ENCODE assay signal across 7 mouse cellular contexts in the genomic region with DNA sequence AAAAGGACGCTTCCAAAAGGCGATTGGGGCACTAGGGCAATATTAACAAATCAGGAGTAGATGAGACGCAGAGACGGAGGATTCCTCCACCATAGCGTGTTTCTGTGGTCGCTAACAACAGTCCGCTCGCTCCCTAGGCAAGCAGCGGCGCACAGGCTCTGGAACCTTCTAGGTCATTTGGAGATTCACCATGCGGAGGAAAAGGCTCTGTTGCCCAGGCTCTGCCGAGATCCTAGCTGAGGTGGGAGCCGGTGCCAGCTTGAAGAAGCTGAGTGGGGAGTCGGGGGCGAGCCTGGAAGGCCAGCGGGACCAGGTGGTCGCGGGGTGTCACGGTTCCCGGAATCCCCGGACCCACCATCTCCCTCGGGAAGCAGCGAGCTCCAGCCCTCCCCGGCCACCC. TPM values are rescaled to one million over a fixed set of nuclear protein-coding genes. Genes with fewer than 3 reads are reported as not detected.
DNase-seq lines count a peak whose midpoint lies in the region; ATAC-seq and TF ChIP-seq lines count a peak whose summit lies in the region.

No protein-coding gene starts in this region.

- WGBS in lung, embryonic 14.5 days: under 1% methylated on average over 24 of the region's 24 CpGs
- 0% methylated on average over 24 of the region's 24 CpGs for WGBS in heart, embryonic 15.5 days
- WGBS in liver, embryonic 12.5 days (ENCODE audit: insufficient replicate concordance): under 1% methylated on average over 24 of the region's 24 CpGs

- H3K9me3 ChIP-seq in lung, embryonic 14.5 days (ENCODE audit: low read depth, low read length): no peaks in the 10 kb centered on the region
- no peaks in the 10 kb centered on the region for H3K9me3 ChIP-seq in heart, embryonic 15.5 days (replicated peaks)
- no peaks in the 10 kb centered on the region for H3K9me3 ChIP-seq in liver, embryonic 12.5 days (replicated peaks)

- H3K27me3 ChIP-seq in lung, embryonic 14.5 days (ENCODE audit: insufficient read depth, low read length): no peaks in the 10 kb centered on the region
- no peaks in the 10 kb centered on the region for H3K27me3 ChIP-seq in heart, embryonic 15.5 days
- no peaks in the 10 kb centered on the region for H3K27me3 ChIP-seq in liver, embryonic 12.5 days (replicated peaks)

- H3K27ac ChIP-seq in lung, embryonic 14.5 days (ENCODE audit: low read depth): peak overlapping the region; percentile 89
- peak overlapping the region; percentile 71 for H3K27ac ChIP-seq in heart, embryonic 15.5 days
- H3K27ac ChIP-seq in liver, embryonic 12.5 days: peak overlapping the region; percentile 90

- no peak for TF ChIP-seq CTCF in lung, embryonic 14.5 days (IDR thresholded peaks at IDR 0.05; ENCODE audit: low read depth)
- no peak for TF ChIP-seq CTCF in brain, embryonic 14.5 days (IDR thresholded peaks at IDR 0.05; ENCODE audit: borderline replicate concordance, extremely low read depth, insufficient read depth, insufficient read length)

- DNase-seq in lung, embryonic 14.5 days: peak; percentile 65
- no peak for DNase-seq in lung, postnatal 10 days
- peak; percentile 54 for DNase-seq in brain, embryonic 14.5 days (ENCODE audit: low read depth)
- DNase-seq in retina, postnatal 1 day: peak; percentile 46
- DNase-seq in layer of hippocampus, adult 9-11 months: no peak

- peak overlapping the region; percentile 73 for H3K4me2 ChIP-seq in lung, embryonic 14.5 days
- peak overlapping the region; percentile 90 for H3K4me2 ChIP-seq in heart, embryonic 15.5 days
- H3K4me2 ChIP-seq in liver, embryonic 12.5 days: peak overlapping the region; percentile 93

- peak overlapping the region; percentile 83 for H3K4me3 ChIP-seq in lung, embryonic 14.5 days (ENCODE audit: low read depth, low read length)
- peak overlapping the region; percentile 72 for H3K4me3 ChIP-seq in heart, embryonic 15.5 days
- H3K4me3 ChIP-seq in liver, embryonic 12.5 days: peak overlapping the region; percentile 88

- H3K9ac ChIP-seq in lung, embryonic 14.5 days: peak overlapping the region; percentile 75
- H3K9ac ChIP-seq in heart, embryonic 15.5 days: peak overlapping the region; percentile 59
- peak overlapping the region; percentile 86 for H3K9ac ChIP-seq in liver, embryonic 12.5 days

- H3K4me1 ChIP-seq in lung, embryonic 14.5 days (ENCODE audit: insufficient read depth): peaks cover 12% of the 10 kb centered on the region
- H3K4me1 ChIP-seq in heart, embryonic 15.5 days (replicated peaks): peaks cover 19% of the 10 kb centered on the region
- H3K4me1 ChIP-seq in liver, embryonic 12.5 days: peaks cover 33% of the 10 kb centered on the region

- no peak for TF ChIP-seq POLR2A in brain, embryonic 14.5 days (IDR thresholded peaks at IDR 0.05; ENCODE audit: borderline replicate concordance, extremely low read depth, insufficient read depth, insufficient read length, poor library complexity, severe bottlenecking)

- ATAC-seq in lung, embryonic 14.5 days (ENCODE audit: insufficient read depth): no peak
- no peak for ATAC-seq in heart, embryonic 15.5 days (replicated peaks; ENCODE audit: insufficient number of reproducible peaks, insufficient read depth, low FRiP score, low read depth)
- no peak for ATAC-seq in liver, embryonic 12.5 days

- peaks cover 32% of the 10 kb centered on the region for H3K36me3 ChIP-seq in lung, embryonic 14.5 days (ENCODE audit: insufficient read depth)
- H3K36me3 ChIP-seq in heart, embryonic 15.5 days: peaks cover 19% of the 10 kb centered on the region
- H3K36me3 ChIP-seq in liver, embryonic 12.5 days: peaks cover 35% of the 10 kb centered on the region

RNA-seq across cellular contexts. Expression of gene Hsph1, which starts 0.6 kb away (rescaled TPM):
- polyA plus RNA-seq in lung, embryonic 14.5 days (2014; fragmentation: Nextera tagmentation; extraction: Ambion mirVana): 57.0 and 57.4 TPM in 2 replicates
- polyA plus RNA-seq in brain, embryonic 14.5 days (2012; rRNA removed): 67.6 and 99.0 TPM in 2 replicates
- 26.4 and 28.6 TPM in 2 replicates for polyA plus RNA-seq in heart, embryonic 15.5 days (2015; fragmentation: Nextera tagmentation; extraction: Ambion mirVana)
- polyA plus RNA-seq in liver, embryonic 12.5 days (2016; fragmentation: Nextera tagmentation; extraction: Ambion mirVana): 69.5 and 76.4 TPM in 2 replicates

RNA-seq across cellular contexts. Expression of gene B3glct, which starts 42.5 kb away (rescaled TPM):
- polyA plus RNA-seq in lung, embryonic 14.5 days (2014; fragmentation: Nextera tagmentation; extraction: Ambion mirVana): 19.1 and 19.2 TPM in 2 replicates
- polyA plus RNA-seq in brain, embryonic 14.5 days (2012; rRNA removed): 18.0 and 20.4 TPM in 2 replicates
- 8.0 and 8.6 TPM in 2 replicates for polyA plus RNA-seq in heart, embryonic 15.5 days (2015; fragmentation: Nextera tagmentation; extraction: Ambion mirVana)
- 7.5 and 8.4 TPM in 2 replicates for polyA plus RNA-seq in liver, embryonic 12.5 days (2016; fragmentation: Nextera tagmentation; extraction: Ambion mirVana)

Comparison
In these comparisons a context has a peak if more than half of its experiments do, and no peak if none do; other contexts are left out.
1. DNase-seq: peak in lung, embryonic 14.5 days (single experiment), brain, embryonic 14.5 days (single experiment) and retina, postnatal 1 day (single experiment); none in lung, postnatal 10 days (single experiment) and layer of hippocampus, adult 9-11 months (single experiment).
2. Peak in every context shown above with its lines, with median percentiles within 50 percentile points of each other: H3K27ac ChIP-seq, H3K4me2 ChIP-seq, H3K4me3 ChIP-seq and H3K9ac ChIP-seq.